ENCODE assay signal across 1 mouse cellular context in the genomic region with DNA sequence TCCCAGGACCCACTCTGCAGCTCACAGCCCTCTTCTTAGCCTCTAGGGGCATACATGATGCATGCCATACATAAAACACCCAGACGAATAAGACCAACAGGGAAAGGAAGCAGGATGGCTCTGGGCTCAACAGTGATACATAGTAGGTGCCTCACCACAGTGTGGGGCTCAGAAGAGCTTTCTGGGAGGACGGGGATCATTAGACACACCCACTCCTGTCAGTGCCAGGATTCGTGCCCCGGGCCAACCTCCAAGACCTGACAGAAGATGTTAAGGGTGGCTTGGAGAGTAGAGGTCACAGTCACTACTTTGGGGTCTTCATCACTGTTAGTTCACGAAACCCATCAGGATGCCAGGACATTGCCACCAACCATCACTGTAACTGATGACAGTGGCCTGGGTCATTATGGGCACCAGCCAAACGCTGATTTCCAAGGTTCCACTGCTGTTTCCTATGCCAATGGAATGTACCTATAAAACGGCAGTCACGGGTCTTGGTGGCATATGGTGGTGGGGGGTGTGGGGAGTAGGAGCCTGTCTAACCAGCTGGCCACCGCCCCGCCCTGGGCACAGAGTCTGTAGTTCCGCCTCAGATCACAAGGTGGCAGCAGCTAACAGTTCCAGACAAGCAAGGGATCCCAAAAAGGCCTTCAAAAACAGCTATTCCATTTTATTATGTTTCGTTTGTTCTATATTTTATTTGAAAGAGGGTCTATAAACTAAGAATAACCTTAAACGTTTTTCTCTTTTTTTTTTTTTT.
TF ChIP-seq lines count a peak whose summit lies in the region.

No protein-coding gene starts in this region.

TF ChIP-seq in CH12.LX, 34 proteins besides CTCF, POLR2A, EP300 and RAD21:
- TF ChIP-seq ZC3H11A (IDR thresholded peaks at IDR 0.05; ENCODE audit: low read depth, low read length) (no peak; the same call in 1 of the 2 replicates), SIN3A (IDR thresholded peaks at IDR 0.05; ENCODE audit: low read length) (peak; percentile 84), JUN (IDR thresholded peaks at IDR 0.05; ENCODE audit: insufficient read depth, low read depth, low read length) (no peak), TCF12 (IDR thresholded peaks at IDR 0.05; ENCODE audit: low read depth, low read length) (no peak), BHLHE40 (IDR thresholded peaks at IDR 0.05; ENCODE audit: low read depth, low read length) (no peak), POLR2AphosphoS2 (IDR thresholded peaks at IDR 0.05; ENCODE audit: low read depth, low read length) (peak; percentile 79; the same call in 1 of the 2 replicates), USF2 (conservative IDR thresholded peaks at IDR 0.05; ENCODE audit: low read depth, low read length) (no peak), CHD2 (IDR thresholded peaks at IDR 0.05; ENCODE audit: low read length) (peak; percentile 46; the same call in 1 of the 2 replicates), MAFK (IDR thresholded peaks at IDR 0.05; ENCODE audit: insufficient replicate concordance, low read length) (no peak), MXI1 (IDR thresholded peaks at IDR 0.05; ENCODE audit: low read depth, low read length) (no peak; the same call in 1 of the 2 replicates), USF1 (IDR thresholded peaks at IDR 0.05; ENCODE audit: low read depth, low read length) (no peak), MEF2A (IDR thresholded peaks at IDR 0.05; ENCODE audit: borderline replicate concordance, low read depth, low read length) (no peak), E2F4 (IDR thresholded peaks at IDR 0.05; ENCODE audit: insufficient replicate concordance, low read depth, low read length) (no peak), JUND (conservative IDR thresholded peaks at IDR 0.05; ENCODE audit: low read depth, low read length) (no peak), GABPA (IDR thresholded peaks at IDR 0.05; ENCODE audit: insufficient replicate concordance, low read depth, low read length) (no peak), ZNF384 (IDR thresholded peaks at IDR 0.05; ENCODE audit: low read depth, low read length) (peak; percentile 46; the same call in 1 of the 2 replicates), PAX5 (IDR thresholded peaks at IDR 0.05; ENCODE audit: low read length) (no peak), UBTF (IDR thresholded peaks at IDR 0.05; ENCODE audit: low read depth, low read length) (no peak), IRF4 (IDR thresholded peaks at IDR 0.05; ENCODE audit: low read depth, low read length) (peak; percentile 27; the same call in 1 of the 2 replicates), KAT2A (IDR thresholded peaks at IDR 0.05; ENCODE audit: insufficient replicate concordance, low read length) (no peak), RCOR1 (conservative IDR thresholded peaks at IDR 0.05; ENCODE audit: low read depth, low read length) (no peak), ELF1 (IDR thresholded peaks at IDR 0.05; ENCODE audit: low read depth, low read length) (no peak), MYC (IDR thresholded peaks at IDR 0.05; ENCODE audit: low read depth, low read length) (no peak), ETS1 (conservative IDR thresholded peaks at IDR 0.05; ENCODE audit: low read depth, low read length) (no peak), HCFC1 (IDR thresholded peaks at IDR 0.05; ENCODE audit: low read depth, low read length) (no peak), CHD1 (IDR thresholded peaks at IDR 0.05; ENCODE audit: low read depth, low read length) (no peak), NRF1 (IDR thresholded peaks at IDR 0.05; ENCODE audit: low read depth, low read length) (no peak), TBP (conservative IDR thresholded peaks at IDR 0.05; ENCODE audit: low read depth, low read length) (no peak), SMC3 (IDR thresholded peaks at IDR 0.05; ENCODE audit: low read depth, low read length) (peak; percentile 98), MAZ (IDR thresholded peaks at IDR 0.05; ENCODE audit: low read depth, low read length) (peak; percentile 87), ZKSCAN1 (IDR thresholded peaks at IDR 0.05; ENCODE audit: borderline replicate concordance, low read depth, low read length) (no peak), NELFE (IDR thresholded peaks at IDR 0.05; ENCODE audit: low read depth, low read length) (no peak), ZMIZ1 (IDR thresholded peaks at IDR 0.05; ENCODE audit: low read depth, low read length) (peak; percentile 52; the same call in 1 of the 2 replicates), MAX (IDR thresholded peaks at IDR 0.05; ENCODE audit: low read length) (no peak)
